Mouse (Mus musculus) mesoderm, embryonic 11.5 days (tissue): ENCODE data around the gene Ctnnd2.

Source experiments
- DNase-seq: peaks from one replicate; pipeline ENCODE4 v3.0.0-alpha.2; 2012; ENCODE audit warnings: low read depth, low spot score

Ctnnd2 gene

DNA sequence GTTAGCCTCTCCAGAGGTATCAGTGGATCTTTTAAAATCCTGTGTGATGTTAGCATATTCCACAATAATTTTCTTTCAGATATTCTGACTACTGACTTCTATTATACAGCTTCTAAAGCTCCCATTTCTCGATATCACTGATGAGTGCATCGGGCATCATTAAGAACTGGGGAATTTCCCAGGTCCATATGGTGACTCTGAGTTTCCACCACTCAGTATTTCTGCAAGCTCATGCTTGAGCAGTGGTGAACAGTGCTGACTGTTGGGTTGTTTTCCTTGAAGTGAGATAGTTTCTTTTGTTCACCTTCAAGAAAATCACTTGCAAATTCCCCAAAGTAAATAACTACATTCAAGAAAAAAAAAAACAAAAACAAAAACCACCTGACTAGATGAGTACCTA lies 542.4 kb downstream of the Ctnnd2 start:
- no peak for DNase-seq

GRCm38 (mm10) chr15:30718811-30719210 lies 546.4 kb downstream of the Ctnnd2 start:
- no peak for DNase-seq

DNA sequence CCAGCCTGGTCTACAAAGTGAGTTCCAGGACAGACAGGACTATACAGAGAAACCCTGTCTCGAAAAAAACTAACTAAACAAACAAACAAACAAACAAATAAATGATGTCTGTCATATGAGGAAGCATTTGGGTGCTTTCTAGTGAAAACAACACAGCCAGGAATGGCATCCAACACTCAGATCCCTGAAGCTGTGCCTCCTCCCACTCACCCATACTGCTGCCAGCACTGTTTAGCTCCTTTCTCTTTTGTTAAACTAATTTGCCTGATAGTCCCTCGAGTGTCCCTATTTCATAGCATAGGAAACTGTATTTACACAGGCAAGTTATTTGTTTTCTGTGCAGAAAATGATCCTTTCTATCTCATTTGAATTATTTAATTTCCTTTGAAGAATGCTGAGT lies 546.8 kb downstream of the Ctnnd2 start:
- DNase-seq = no peak

GRCm38 (mm10) chr15:30721098-30721497 lies 548.7 kb downstream of the Ctnnd2 start:
- DNase-seq = no peak

DNA sequence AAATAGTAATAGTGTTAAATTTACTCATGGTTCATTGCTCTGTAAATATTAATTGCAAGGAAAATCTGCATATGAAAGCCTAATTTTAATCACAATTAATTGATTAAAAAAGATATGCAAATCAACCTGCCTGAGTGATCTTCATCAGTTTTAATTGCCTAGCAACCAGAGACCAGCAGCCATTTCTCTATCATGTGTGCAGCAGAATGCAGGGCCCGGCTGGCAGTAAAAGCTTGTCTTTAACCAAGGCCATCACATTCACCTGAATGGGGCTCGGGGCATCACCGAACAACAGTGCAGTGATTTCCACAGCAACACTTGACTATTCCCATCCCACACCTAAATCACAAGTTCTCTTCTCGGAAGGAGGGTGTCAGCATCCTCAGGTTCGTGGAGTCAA lies 553.7 kb downstream of the Ctnnd2 start:
- DNase-seq = no peak

GRCm38 (mm10) chr15:30738178-30738577 lies 565.8 kb downstream of the Ctnnd2 start:
- no peak for DNase-seq

GRCm38 (mm10) chr15:30740728-30741127 lies 568.3 kb downstream of the Ctnnd2 start:
- peak; percentile 73 for DNase-seq

- DNase-seq = no peak
Measured at GRCm38 (mm10) chr15:30757991-30758390, 585.6 kb downstream of the Ctnnd2 start.

DNA sequence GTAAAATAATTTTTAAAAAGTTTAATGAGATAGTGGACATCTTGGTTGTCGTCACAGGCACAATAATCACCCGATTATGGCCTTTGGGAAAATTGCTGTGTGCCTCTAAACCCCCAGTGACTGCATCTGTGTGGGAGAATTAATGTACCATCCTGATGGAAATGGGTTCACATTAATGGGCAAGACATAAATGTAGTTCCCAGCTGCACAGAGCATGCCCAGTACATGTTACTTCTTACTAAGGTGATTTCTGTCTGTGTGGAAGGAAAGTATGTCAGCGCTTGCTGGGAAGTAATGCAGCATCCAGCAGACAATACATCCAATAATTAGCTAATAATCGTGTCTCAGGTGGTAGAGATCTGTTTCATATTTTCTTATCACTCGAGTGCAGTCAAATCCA lies 589.8 kb downstream of the Ctnnd2 start:
- DNase-seq = no peak

- DNase-seq = no peak
Measured at GRCm38 (mm10) chr15:30762695-30763285, 590.4 kb downstream of the Ctnnd2 start.

- DNase-seq = no peak
Measured at GRCm38 (mm10) chr15:30776931-30777330, 604.5 kb downstream of the Ctnnd2 start.

DNA sequence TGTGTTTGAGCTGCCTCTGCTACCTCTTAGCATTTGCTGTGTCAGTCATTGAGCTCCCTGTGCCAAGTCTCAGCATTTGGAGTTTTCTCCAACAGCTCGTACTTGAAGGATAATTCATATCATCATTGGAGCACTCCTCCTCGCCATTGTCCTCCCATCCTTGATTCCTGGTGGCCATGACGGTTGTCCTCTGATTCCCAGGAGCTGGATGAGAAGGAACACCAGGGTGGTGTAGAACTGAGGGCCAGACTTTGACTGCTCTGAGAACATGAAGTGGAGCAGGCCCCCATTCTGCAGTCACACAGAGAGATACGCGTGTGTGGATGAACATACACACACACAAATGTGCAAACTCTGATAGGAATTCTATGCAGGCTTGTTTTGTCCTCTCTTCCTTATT lies 605.4 kb downstream of the Ctnnd2 start:
- DNase-seq = no peak

- peak; percentile 17 for DNase-seq
Measured at GRCm38 (mm10) chr15:30779903-30780302, 607.5 kb downstream of the Ctnnd2 start.

DNA sequence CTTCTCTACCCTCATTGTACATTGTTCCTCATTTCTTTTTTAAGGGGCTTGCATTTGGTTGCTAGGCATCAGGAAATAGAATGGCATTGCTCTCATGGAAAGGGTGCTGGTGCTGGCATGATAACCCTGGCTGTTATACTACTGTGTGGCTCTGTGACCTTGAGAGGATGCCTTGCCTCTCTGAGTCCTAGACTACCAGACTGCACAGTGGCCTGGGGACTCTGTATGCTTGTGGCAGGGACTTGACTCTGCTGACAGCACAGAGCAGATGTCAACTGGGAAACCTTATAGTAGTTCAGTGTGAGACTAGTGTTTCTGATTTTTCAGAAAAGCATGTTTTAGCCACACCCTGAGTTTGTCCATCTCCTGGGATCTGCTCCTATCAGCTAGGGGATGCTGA lies 608.6 kb downstream of the Ctnnd2 start:
- DNase-seq = peak; percentile 42

DNA sequence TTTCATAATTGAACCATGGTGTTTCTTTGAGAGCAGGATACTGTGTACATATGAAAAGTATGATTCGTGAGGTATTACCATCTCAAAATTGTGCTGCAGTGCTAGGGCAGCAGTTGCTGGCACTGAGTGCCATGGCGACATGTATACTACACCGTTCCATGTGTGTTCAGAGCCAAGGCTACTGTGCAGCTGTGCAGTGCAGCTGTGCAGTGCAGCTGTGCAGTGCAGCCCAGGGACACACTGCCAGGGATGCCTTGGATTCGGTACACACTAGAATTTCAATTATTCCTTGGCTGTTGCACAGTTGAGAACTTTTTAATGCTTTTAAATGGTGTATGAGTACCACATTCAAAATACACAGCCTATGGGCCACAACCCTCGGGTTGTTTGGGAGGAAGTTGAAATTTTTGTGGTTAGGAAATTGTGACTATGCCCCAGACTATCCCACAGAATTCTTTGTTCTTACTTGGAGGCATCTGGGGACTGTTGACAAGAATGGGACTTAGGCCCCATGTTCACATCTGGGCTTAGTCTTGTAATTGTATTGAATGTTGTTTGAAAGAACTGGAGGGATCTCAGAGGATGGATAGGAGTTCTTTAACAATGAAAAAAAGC lies 613.4 kb downstream of the Ctnnd2 start:
- DNase-seq = no peak

DNA sequence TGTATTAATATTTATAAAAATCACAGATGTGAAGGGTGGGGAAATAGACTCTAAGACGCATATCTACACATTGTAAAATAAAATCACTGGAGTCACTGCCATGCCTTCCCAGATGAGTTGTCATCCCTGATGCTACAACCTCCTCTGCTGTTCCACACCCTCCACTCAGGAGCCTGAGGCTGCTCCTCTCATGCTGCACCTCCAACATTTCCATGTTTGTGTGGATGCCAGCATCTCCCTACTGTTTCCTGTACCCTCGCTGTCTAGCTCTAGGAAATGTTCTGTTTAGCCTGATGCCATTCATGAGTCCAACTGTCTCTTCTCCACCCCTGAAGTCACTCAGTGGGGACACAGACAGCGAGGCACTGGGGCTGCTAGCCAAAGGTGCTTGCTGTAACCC lies 620.9 kb downstream of the Ctnnd2 start:
- DNase-seq = no peak

DNA sequence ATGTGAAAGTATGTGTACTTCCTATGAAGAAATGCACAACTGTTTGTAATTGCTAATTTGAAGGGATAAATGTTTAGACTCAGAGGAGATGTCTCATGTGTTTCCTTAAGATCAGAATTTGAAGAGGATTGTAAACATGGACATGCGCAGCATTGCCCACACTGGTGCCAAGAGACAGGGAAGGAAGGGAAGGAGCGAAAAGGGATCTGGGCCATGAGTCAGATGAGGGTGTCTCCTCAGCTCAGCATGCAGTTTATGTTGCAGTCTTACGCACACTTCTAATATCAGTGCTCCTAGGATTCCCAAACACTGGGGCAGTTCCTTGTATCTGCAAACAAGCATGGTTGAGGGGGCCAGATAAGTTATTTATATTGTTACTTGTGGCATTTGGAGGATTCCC lies 623.3 kb downstream of the Ctnnd2 start:
- no peak for DNase-seq

GRCm38 (mm10) chr15:30827424-30828263 lies 655.3 kb downstream of the Ctnnd2 start:
- DNase-seq = no peak

DNA sequence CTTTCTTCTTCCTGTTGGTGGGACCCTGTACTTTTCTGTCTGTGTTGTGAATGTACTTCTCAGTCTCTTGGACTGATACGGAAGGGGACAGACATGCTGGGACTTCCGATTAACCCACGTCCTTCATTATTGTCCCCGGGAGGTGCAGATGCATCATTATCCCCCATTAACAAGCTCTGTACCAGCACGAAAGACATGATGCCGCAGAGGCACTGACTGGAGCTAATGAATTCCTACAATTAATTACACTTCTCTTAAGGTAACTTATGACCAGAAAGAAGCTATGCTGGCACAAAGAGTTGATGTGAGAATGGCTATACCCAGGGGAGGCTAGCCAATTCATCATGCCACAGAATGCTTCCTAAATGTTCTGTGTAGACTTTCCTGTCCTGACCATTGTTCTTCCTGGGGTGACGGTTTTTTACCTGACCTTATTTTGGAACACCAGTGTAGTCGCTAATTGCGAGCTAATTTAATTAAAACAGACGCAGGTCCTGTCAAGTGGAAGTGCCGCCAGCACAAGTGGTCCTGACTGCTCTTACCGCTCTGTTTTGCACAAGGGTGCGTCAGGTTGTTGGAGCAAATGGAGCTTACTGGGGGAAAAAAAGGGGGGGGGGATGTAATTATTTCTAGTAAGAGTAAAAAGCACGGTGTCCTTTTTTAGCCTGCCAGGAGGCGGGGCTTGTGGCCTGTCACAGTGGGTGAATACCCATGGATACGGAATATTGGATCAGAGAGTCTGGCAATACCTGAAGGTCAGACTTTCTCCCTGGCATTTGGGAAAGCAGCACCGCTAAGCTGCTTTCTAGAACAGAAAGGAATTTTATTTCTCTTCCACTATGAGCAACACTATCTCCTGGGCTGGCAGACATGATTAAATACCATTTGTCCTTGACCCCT lies 685.1 kb downstream of the Ctnnd2 start:
- DNase-seq = no peak

- no peak for DNase-seq
Measured at GRCm38 (mm10) chr15:30867429-30867828, 695.0 kb downstream of the Ctnnd2 start.

GRCm38 (mm10) chr15:30869673-30870512 lies 697.5 kb downstream of the Ctnnd2 start:
- no peak for DNase-seq
